Mouse (Mus musculus) lung, postnatal 14 days (tissue): Measurements from ENCODE around the gene Adck1.
"Not testable (repeated sequence)": the region's sequence is repeated elsewhere in the genome, so short reads cannot be mapped to it uniquely, and the experiment has no call there.

Experiments used
- DNase-seq: peaks from one replicate; pipeline ENCODE4 v3.0.0; 2021

Adck1 gene

DNA sequence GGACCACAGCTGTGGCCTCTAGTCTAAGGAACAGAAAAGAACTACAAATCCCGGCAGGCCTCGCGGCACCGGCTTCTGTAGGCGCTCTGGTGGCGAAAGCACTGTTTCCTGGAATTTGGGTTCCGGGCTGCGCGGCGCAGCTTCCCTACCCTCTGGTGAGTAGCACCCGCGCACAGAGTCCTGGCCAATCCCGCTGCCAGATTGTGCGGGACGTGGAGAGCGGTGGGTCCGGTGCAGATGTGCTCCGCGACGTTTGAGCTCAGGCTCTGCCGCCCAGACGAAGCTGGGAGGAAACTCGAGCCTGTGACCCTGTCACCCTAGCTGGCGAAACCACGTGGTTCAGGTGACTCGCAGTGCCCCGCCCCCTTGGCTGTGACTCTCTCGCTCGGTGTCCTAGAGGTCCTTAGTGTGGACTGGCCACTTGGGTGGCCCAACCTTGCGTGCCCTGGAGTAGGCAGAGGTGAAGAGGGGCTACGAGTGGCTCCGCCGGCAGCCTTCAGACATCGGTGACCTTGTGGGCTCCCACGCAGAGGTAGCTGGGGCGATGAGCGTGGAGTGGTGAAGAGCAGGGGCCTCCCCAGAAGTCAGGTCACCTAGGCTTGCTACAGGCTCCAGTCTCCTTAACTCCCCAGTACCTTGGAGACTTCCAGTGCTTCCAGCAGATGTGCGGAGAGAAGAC is at the start of gene Adck1:
TSS of gene Adck1 (plus strand) at position 114 of the 679 bp plus-strand sequence.
- DNase-seq: peak; percentile 91

DNA sequence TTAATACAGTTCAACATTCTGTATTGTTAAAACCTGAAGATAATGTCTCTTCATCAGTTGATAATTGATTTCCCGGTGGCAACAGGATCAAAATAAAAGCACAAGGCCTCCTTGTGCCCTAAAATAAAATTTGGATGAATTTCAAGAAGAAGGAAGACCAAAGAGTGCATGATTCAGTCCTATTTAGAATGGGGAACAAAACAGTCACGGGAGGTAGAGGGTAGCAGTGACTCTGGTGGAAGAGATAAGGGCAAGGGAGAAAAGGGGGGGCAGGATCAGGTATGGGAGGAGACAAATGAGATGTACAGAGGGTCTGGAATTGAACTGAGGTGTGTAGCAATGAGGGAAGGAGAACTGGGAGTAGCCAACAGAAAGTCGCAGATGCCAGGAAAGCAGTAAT is 45.8 kb upstream of the Adck1 start:
- DNase-seq: no peak

DNA sequence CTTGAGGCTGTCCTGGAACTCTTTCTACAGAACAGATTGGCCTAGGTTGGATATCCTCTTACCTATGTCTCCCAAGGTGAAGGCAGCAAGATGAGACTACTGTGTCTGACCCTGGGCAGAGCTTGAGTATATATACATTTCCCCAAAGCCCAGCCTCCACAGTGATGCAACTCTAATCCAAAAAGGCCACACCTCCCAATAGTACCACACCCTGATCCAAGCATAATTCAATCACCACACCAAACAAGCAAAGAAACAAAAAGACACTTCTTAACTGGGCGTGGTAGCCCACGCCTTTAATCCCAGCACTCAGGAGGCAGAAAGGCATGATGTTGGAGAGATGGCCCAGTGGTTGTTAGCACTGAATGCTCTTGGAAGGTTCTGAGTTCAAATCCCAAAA is 36.4 kb upstream of the Adck1 start, which contains the start of gene Gm5039:
TSS of gene Gm5039 (minus strand) at position 101 of the 400 bp plus-strand sequence.
- not testable (repeated sequence) for DNase-seq

DNA sequence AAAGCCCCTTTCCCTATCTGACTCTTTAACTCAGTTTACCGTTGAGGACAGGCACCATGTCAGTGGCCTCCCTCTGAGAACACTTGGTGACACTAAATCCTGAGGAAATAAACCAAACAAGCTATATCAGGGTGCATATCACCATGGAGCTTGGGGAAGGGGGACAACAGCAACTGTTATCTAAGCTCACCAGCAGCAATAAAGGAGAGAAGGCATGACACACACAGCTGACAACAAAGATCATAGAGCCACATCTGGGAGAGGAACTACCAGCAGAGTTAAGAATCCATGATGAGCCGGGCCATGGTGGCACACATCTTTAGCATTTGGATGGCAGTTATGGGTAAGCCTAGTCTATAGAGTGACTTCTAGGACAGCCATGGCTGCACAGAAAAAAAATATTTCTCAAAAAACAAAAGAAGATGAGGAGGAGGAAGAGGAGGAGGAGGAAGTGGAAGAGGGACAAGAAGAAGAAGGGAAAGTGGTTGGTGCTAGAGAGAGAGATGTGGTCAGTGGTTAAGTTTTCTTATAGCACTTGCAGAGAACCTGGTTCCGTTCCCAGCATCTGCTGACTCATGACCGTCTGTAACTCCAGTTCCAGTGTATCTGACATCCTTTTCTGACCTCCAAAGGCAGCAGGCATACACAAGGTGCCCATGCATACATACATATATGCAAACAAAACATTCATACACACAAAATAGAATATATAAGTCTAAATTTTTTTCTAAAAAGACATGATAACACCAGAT is 23.5 kb upstream of the Adck1 start:
- not testable (repeated sequence) for DNase-seq

DNA sequence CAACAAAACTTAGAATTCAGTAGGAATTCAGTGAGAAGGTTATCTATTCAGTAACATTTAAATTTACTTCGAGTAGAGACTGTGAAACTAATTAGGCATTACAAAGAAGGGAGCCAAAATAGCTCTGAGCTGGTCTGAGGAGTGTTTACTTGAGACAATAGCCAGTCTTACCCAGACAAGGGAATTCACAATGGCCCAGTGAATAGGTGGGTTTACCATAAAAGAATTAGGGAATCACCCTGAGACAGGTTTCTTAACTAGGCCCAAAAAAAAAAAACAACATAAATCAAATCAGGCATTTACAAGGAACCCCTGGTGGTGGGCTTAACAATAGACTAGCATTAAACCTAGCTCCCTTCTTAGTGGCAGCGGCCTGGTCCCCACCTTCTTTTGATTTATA is 19.1 kb upstream of the Adck1 start:
- not testable (repeated sequence) for DNase-seq

DNA sequence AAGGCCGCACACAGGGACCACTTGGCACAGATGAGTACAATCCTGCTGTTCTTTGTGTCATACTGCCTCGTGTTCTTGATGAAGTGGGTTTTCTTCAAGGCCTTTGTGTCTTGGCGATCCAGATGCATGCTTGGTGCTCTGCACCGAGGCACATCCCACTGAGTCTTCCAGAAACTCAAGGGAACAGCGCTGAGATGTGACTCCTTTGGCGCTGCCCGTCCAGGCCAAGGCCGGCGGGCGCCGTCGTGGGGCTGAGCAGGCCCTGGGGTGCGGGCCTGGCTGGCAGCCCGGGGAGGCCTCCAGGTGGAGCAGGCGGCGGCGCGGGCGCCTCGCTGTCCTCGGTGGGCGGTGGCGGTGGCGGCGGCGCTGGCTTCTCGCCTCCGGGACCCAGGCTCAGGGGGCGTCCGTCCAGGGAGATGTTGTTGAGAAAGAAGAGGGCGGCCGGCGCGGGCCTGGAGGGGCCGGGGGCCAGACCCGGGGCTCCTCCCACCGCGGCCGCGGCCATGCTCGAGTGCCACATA is 6.1 kb upstream of the Adck1 start:
- DNase-seq: no peak

DNA sequence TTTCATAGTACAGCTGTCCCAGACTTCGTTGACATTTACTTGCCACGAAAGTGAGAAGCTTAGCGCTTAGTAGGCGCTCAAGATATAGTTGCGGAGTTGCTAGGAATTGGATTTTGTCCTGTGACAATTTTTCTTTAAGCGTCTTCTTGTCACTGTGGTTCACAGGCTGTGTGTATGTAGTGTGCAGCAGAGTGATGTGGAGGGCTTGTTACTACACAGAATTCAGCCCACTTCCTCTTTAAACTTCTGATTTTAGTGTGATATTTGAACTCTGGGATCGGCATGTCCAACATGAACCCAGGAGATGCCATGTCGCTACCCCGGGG is 729 bp downstream of the Adck1 start:
- DNase-seq: no peak

DNA sequence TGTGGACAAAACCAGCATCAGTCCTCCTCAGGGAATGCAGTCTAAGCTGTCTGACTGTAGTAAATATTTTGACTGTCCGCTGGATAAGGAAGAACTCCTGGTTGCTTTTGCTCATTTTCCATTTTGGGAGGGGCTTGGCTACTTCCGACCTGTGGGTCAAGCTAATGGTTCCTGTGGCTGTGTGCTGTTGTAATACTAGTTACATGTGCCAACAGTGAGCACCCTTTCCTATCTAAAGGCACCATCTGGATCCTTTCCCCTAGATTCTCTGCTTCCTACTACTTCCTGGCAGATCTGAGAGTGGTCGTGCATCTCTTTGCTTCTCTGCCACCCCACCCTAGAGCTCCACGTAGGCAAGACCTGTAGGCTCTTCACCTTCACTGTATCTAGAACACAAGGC is 7.3 kb downstream of the Adck1 start:
- no peak for DNase-seq

DNA sequence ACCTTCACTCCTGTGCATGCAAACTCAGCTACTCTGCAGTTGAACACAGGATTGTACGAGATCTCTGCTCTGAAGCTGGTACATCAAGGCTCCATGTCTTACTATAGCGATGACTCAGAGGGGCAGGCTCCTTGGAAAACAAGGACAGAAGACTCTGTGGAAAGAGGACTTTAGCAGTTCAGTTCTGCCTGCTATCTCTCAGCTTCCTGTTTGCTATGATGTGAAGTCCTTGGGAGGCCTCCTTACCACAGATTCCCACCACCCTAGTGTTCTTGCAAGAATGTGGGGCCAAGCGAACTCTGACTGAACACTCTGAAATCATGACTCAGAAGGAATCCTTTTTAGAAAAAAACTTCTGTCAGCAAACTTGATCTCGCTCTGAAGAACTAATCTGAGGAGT is 8.3 kb downstream of the Adck1 start:
- DNase-seq: no peak

DNA sequence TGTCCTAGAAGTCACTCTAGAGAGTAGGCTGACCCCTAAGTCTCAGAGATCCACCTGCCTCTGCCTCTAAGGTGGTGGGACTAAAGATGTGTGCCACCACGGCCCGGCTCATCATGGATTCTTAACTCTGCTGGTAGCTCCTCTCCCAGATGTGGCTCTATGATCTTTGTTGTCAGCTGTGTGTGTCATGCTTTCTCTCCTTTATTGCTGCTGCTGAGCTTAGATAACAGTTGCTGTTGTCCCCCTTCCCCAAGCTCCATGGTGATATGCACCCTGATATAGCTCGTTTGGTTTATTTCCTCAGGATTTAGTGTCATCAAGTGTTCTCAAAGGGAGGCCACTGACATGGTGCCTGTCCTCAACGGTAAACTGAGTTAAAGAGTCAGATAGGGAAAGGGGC is 9.3 kb downstream of the Adck1 start:
- DNase-seq: not testable (repeated sequence)

DNA sequence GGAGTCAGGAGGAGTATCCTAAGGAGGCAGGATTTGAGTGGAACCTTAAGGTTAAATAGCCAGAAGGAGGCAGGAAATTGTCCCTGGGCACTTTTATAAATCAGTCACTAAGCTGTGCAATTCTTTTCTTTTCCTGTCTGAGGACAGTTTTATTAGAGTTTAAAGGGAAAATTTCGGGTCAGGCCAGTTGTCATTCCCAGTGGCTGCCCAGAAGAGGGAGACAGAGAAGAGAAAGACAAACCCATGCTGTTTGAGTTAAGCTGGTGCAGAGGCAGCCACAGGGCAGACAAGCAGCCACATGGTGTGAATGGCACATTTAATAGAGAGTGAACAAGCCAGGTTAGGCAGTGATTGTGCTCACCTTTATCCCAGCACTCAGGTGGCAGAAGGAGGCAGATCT is 10.0 kb downstream of the Adck1 start:
- not testable (repeated sequence) for DNase-seq

DNA sequence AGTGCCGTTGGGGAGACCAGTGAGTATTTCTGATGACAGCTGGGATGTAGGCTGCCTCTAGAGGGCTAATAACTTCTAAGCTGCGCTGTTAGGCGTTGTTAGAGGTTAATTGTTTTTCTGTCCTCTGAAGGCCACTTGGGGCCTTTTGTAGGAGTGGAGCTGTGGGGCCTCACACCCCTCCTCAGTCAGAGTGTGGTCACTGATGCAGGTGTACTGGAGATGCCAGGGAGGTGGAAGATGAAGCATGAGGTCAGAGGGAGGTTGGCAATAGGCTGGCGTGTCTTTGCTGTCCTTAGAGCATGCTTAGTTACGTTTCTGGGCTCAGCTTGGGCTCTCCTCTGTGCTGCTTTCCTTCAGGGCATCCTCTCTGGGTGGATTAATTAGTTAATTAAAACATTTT is 11.7 kb downstream of the Adck1 start:
- no peak for DNase-seq

DNA sequence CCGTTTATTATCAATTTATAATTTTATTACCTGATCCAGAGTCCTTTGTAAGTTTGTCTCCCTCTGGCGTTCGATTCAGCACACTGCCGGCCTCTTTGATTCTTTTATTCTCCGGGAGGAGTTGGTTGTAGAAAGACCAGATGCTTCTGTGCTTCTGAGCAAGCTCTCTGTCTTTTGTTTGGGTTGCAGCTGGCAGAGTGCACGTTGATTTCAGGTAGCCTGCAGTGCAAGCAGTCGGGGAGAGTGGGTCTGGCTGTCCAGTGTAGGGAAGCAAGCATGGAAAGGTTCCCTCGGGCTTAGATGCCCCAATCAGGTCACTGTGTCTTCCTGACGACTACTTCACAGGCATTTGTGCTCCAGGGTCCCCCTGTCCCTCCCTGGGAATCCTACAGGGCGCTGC is 16.5 kb downstream of the Adck1 start:
- peak; percentile 3 for DNase-seq

DNA sequence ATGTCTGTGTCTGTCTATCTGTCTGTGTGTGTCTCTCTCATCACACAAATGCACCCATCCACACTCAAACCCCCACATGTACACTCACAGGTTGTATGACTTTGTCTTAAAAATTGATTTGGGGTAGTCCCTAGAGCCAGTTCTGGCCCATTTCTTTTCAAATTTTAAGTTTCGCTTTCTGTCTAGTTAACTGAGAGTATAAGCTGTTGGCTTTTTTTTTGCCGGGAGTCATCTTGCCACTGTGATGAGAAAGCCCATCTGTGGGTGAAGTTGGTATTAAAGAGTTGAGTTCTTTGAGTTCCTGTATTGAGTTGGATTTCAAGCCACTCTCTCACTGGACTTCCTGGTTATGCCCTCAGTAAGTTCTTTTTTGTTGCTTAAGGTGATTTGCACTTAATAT is 17.9 kb downstream of the Adck1 start:
- no peak for DNase-seq

DNA sequence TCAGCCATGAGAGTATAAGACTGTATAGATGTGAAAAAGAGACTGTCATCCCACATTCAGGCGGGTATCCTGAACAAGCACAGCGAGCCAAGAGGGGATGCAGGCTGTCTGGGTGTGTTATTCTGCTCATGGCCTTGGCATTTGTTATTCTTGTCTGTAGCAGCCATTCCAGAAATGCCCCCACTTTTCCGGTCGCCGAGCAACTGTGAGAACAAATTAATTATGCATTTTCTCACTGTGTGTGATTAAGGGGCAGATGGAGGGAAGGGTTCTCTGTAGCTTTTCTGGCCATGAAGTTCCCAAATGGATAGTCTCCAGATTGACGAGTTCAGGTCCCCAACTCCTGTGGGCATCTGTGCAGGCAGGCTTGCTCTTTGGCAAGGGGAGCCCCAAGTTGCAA is 28.5 kb downstream of the Adck1 start:
- DNase-seq: no peak

DNA sequence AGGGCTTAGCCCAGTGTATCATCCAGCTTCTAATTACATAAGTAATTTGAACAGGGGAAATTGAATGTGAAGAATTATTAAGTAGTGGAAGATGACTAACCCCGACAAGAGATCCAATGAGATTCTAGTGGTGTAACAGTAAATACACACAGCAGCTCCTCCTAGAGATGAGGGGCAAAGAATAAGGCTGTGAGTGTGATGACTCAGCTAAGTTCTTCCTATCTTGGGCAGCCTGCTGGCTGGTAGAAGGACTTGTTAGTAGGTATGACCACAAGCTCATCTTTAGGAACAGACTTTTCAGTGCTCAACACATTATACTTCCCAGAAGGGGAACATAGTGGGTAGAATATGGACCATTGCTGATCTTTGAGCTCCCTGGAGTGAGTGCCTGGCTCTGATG is 38.3 kb downstream of the Adck1 start:
- no peak for DNase-seq

DNA sequence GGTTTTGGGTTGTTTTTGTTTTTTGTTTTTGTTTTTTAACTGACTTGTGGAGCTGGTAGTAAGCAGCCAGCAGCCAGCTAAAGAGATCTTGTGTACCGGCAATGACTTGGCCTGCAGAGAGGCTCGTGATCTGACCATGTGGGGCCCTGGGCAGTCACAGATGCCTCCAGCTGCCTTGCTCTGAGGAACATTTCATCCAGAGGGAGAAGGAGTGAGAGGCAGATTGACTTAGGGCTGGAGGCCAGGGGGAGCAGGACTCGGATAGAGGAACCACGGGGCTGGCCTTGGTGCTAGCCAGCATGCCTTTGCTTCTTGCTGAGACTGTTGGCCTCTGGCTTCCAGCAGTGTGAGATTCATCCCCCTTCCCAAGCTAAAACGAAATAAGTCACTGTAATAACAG is 43.2 kb downstream of the Adck1 start:
- peak; percentile 14 for DNase-seq

DNA sequence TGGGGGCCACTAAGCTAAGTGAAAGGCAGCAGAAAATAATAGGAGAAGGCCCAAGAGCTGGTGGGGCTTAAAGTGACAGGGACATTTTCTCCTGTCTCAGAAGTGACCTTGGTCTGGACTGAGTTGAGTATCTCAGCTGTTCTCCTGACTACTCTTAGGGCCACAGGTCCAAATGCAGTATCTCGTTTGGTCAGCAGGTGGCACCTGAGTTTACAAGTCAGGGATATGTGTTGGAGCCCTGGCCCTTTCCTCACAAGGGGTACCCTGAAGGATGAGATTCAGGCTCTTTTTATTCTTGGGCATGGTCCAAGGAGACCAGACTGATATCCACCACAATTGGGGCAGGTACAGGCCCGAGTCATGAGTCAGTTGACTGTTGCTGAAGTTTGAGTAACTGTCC is 44.8 kb downstream of the Adck1 start:
- peak; percentile 65 for DNase-seq

DNA sequence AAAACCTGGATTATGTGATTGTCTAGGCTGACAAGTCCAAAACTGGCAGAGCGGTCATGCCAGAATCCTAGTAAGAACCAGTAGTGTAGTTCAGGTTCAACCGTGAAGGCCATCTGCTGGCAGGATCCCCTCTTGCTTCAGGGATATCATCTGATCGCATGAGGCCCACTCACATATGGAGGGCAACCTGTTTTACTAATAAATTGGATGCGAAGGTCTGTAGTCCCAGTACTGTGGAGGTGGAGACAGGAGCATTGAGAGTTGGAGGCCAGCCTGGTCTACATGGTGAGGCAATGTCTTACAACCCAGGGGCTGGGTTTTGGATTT is 47.6 kb downstream of the Adck1 start:
- DNase-seq: no peak

DNA sequence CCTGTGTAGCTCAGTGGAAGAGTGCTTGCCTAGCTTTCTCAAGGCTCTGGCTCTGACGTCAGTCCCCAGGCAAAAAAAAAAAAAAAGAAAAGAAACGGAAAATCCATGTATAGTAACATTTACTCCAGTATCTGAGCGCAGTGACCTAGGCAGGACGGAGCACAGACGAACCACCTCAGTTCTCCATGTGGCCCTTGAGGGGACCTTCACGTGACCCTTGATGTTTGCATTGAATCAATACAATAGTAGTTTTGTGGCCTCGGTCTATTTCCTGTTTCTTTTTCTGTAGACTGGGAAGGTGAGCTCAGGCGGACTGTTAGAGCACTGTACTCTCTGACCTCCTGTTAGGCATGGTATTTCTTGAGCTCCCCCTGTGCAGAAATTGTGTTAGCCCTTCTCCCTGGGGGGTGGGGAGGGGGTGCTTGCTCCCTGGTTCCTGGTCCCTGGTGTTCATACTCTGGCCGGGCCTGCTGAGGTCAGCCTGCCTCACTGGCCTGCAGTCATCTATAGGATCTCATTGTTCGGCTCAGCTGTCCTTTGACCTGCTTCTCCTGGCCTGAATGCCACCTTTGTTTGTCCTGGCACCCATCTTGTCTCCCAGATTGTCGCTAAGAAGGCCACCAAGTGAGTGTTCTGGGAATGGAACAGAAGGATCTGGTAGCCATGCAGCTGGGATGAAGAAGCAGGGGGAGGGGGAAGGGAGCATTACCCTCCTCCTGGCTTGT is 48.1 kb downstream of the Adck1 start:
- DNase-seq: no peak

DNA sequence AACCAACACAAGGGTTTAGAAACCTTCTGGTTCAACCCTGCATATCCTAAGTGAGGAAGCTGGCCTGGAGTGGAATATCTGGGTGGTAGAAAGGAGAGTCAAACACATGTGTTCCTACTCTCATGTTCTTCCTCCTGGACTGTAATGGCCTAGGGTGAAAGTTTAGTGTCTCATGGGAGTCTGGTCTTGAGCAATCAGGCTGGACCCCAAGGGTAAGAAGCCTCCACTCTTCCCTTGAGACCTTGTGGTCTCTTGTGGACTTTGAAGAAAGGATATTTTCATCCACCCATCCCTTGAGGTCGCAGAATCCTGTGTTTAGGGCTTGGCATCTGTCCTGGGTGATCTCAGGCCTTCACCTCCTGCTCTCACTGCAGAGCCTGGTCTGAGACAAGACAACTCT is 52.9 kb downstream of the Adck1 start:
- no peak for DNase-seq

DNA sequence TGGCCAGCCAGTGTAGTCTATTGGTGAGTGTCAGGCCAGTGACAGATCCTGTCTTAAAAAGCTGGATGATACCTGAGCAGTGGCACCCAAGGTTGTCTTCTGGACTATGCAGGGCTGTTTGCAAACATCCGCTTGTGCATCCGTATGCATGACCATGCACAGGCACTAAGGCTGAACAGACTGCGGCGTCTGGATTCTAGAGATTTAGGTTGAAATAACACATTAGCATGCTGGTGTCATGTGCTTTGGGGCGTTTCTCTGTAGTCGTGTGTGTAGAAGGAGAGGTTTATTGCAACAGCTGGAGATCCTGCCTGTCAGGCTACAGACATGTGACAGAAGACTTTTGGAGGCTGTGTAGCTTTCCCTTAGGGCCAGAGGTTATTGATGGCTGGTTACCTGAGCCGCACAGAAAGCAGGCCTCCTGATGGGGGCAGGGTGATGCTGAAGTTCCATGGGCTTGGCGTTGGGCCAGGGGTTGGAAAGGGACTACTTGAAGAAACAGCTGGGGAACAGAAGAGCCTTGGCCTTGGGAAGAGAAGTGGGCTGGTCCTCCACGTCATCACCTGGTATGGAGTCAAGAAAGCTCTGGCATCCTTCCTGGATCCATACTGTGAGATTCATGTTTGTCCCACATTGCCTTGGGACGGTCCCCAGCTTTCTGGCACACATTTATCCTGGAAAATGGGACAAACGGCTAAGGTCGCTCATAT is 59.7 kb downstream of the Adck1 start:
- DNase-seq: peak; percentile 5

DNA sequence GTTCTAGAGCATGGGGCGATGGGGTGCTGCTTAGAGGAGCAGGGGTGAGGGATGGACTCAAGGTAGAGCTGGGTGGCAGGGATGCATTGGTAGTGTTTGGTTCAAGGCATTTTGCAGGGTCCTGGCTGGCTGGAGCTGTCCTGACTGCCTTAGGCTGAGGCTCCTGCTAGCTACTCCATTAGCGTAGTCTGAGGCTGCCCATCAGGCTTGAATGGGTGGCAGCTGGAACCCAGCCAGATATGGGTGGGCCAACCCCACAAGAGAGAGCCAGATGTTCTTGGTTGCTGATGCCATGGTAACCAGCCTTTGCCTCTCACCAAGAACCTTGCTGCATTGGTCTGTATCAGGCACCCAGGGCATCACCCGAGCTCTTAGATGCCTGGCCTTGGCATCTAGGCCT is 66.6 kb downstream of the Adck1 start:
- no peak for DNase-seq
